Mouse (Mus musculus) embryonic fibroblast, embryonic 13.5 days (primary cell): ENCODE data around the gene Ipo11. TPM values are rescaled to one million over a fixed set of nuclear protein-coding genes. Genes with fewer than 3 reads are reported as not detected.
A peak's percentile ranks its signal among the peaks of the same experiment; 100 is the strongest.
"Not testable (repeated sequence)": the region's sequence is repeated elsewhere in the genome, so short reads cannot be mapped to it uniquely, and the experiment has no call there.

ENCODE experiments used
- H3K27ac ChIP-seq: 2 replicates; pipeline ENCODE4 v1.5.1; 2012; ENCODE audit warnings: low read length, control low read depth, inconsistent platforms; ENCODE audit not compliant: insufficient read depth
- H3K4me1 ChIP-seq: 2 replicates; pipeline ENCODE4 v1.6.1; 2011; ENCODE audit warnings: low read length; ENCODE audit not compliant: control insufficient read depth, insufficient read depth
- H3K4me3 ChIP-seq: 2 replicates; pipeline ENCODE4 v1.5.1; 2011; ENCODE audit warnings: mild to moderate bottlenecking, control low read depth, low read length; ENCODE audit not compliant: insufficient read depth
- CTCF ChIP-seq: IDR thresholded peaks from 2 replicates; pipeline ENCODE4 v1.5.1; 2011; ENCODE audit warnings: mild to moderate bottlenecking, control low read depth, low read length, moderate library complexity, borderline replicate concordance; ENCODE audit not compliant: insufficient read depth
- POLR2A ChIP-seq: IDR thresholded peaks from 2 replicates; pipeline ENCODE4 v1.6.1; 2011; ENCODE audit warnings: low read depth, mild to moderate bottlenecking, control low read depth, low read length, moderate library complexity
- polyA plus RNA-seq: library from polyadenylated mRNA; stranded (reverse); fragments of >200 nt; gene quantifications from 2 replicates; pipeline ENCODE4 v1.2.4, GENCODE M21; 2011; ENCODE audit warnings: low read depth; ENCODE audit not compliant: missing spikeins, insufficient read length

Gene Ipo11
- polyA plus RNA-seq, 1 experiment = 38.1 TPM

- TF ChIP-seq POLR2A (no peak), CTCF (no peak)
- Histone ChIP-seq H3K4me1 (no peaks in the 10 kb centered on the region), H3K27ac (no peak overlapping the region), H3K4me3 (no peak overlapping the region)
Observed at GRCm38 (mm10) chr13:106942721-106943120, 6.0 kb upstream of the Ipo11 start.

DNA sequence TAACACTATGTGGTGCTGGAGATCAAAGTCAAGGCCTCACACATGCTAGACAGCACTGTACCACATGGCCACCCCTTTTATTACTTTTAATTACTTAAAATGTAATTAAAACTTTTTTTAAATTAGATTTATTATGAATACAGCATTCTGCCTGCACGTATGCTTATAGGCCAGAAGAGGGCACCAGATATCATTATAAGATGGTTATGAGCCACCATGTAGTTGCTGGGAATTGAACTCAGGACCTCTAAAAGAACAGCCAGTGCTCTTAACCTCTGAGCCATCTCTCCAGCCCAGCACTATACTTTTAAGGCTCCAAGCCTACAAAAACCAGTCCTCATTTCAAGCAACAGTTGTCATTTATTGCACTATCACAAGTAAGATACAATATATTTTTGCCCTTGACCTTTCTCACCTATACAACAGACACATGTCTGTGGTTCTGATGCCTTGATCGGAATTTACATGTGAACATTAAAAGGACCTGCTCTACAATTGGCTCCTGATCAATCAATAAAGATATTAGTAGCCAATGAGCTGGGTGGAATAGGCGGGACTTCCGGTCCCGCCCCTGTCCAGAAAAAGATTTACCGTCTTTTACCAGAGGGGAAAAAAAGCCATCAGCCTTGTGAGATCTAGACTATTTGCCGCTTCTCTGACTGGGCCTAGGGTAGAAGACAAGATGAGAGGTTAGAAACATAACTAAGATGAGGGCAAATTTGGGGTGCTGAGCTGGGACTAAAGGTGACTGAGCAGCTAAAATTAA lies 4.6 kb upstream of the Ipo11 start:
- Histone ChIP-seq H3K4me3 (no peak overlapping the region), H3K27ac (no peak overlapping the region), H3K4me1 (no peaks in the 10 kb centered on the region)
- TF ChIP-seq POLR2A (no peak), CTCF (no peak)

DNA sequence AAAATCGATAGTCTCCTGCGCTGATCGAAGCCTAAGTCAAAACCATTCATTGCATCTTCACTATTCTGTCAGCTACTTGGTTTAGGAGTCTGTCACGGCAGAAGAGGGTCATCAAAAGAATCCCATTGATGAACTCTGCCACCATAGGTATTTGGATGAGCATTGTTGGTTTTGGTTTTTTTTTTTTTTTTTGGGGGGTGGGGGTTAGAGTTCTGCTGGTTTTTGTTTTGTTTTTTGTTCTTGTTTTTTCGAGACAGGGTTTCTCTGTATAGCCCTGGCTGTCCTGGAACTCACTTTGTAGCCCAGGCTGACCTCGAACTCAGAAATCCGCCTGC lies 347 bp upstream of the Ipo11 start:
- Histone ChIP-seq H3K27ac (no peak overlapping the region), H3K4me3 (peak overlapping the region; percentile 71), H3K4me1 (peaks cover 2% of the 10 kb centered on the region; the same call in 1 of the 2 replicates)
- TF ChIP-seq CTCF (no peak), POLR2A (no peak)

GRCm38 (mm10) chr13:106935871-106936255 lies 895 bp downstream of the Ipo11 start:
- Histone ChIP-seq H3K27ac (no peak overlapping the region), H3K4me1 (peaks cover 2% of the 10 kb centered on the region; the same call in 1 of the 2 replicates), H3K4me3 (peak overlapping the region; percentile 93)
- TF ChIP-seq CTCF (no peak), POLR2A (no peak)

DNA sequence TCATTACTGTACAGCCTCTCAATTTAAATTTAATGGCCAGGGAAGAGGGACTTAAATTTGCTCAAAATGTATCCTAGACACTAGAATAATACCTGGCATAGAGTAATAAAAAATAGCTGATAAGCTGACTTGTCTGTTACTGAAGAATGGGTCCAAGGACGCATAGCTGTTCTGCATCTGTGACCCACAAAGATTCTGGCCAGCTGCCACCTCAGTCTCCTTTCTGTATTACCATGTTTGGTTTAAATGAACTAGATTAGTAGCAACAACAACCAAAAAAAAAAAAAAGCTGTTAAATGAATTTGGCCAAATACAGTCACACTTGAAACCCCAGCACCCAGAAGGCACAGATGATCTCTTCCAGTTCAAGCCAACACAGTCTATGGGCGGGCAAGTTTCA lies 7.6 kb downstream of the Ipo11 start:
- peaks cover 2% of the 10 kb centered on the region; the same call in 1 of the 2 replicates for H3K4me1 ChIP-seq
- H3K27ac ChIP-seq = no peak overlapping the region
- no peak overlapping the region for H3K4me3 ChIP-seq
- TF ChIP-seq CTCF = no peak
- TF ChIP-seq POLR2A = no peak

DNA sequence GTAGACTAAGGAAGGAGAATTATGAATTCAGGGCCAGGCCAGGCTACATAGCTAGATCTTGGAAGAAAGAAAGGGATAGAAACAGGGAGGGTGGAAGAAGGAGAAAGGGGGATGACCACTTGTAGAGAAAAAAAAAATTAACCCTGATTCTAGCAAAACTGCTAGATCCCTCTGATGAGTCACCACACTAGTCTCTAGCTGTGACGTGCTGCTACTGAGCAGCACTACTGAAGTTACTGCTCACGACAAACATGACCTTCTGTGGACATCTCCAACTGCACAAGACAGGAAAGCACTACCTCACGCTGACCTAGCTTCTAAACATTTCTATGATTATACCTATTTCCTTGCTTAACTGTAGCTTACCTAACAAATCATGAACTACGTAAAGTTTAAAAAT lies 8.5 kb downstream of the Ipo11 start:
- Histone ChIP-seq H3K4me1 (no peaks in the 10 kb centered on the region), H3K27ac (no peak overlapping the region), H3K4me3 (no peak overlapping the region)
- TF ChIP-seq POLR2A = no peak
- TF ChIP-seq CTCF = no peak

GRCm38 (mm10) chr13:106925921-106926320 lies 10.8 kb downstream of the Ipo11 start:
- H3K27ac ChIP-seq, H3K4me1 ChIP-seq, H3K4me3 ChIP-seq: not testable (repeated sequence)

- H3K4me1 ChIP-seq = no peaks in the 10 kb centered on the region
Observed at GRCm38 (mm10) chr13:106918322-106919050, 18.3 kb downstream of the Ipo11 start.

GRCm38 (mm10) chr13:106913125-106913736 lies 23.5 kb downstream of the Ipo11 start:
- Histone ChIP-seq H3K27ac (no peak overlapping the region), H3K4me1 (no peaks in the 10 kb centered on the region), H3K4me3 (no peak overlapping the region)
- no peak for TF ChIP-seq CTCF
- no peak for TF ChIP-seq POLR2A

More at GRCm38 (mm10) chr13:106918322-106919050, 18.3 kb downstream of the Ipo11 start:
- no peak overlapping the region for H3K4me3 ChIP-seq
- no peak overlapping the region for H3K27ac ChIP-seq
- TF ChIP-seq CTCF (no peak), POLR2A (no peak)

DNA sequence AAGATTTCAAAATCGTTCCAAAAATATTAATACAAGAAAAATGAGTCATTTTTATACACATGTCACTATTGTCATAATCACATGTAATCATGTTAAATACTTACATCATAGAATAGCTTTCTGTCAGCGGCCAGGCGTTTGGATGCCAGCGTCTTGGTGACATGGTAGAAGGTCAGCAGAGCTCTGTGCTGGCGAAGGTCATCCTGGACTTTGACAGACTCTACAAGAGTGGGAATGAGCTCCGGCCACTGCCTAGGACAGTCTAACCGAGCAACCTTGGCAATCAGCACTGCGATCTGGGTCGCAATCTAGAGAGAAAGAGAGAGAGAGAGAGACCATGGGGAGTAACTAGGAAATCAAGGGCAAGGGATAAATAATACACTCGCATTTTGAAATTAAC lies 26.7 kb downstream of the Ipo11 start:
- H3K4me1 ChIP-seq = no peaks in the 10 kb centered on the region
- H3K27ac ChIP-seq = no peak overlapping the region
- no peak overlapping the region for H3K4me3 ChIP-seq
- TF ChIP-seq POLR2A (no peak), CTCF (no peak)
